Mouse (Mus musculus) kidney, postnatal 4 days (tissue): ENCODE measurements at regions not wholly inside any gene's neighbourhood (a gene's known extent, or its start where the extent isn't known, plus 50 kb on each side); places are given as distances from the start of the nearest gene placed in this dataset.

Source experiments
- DNase-seq, 2 experiments: peaks; one replicate each; pipeline ENCODE4 v3.0.0; 2021; ENCODE audit warnings: mixed read lengths in 2 of 2

- DNase-seq, result no peak
Observed at GRCm38 (mm10) chr9:15175866-15176265, 63.0 kb upstream of the Vstm5 start.

- DNase-seq, result no peak
Observed at GRCm38 (mm10) chr9:15175412-15175811, 63.4 kb upstream of the Vstm5 start.

GRCm38 (mm10) chr9:15170911-15171310 is 59.0 kb upstream of the Hephl1 start:
- peak; percentile 43 to 59 for DNase-seq

- DNase-seq, result peak in 1 of 2 experiments; percentile 11
Observed at GRCm38 (mm10) chr9:15169714-15170113, 57.8 kb upstream of the Hephl1 start.

- DNase-seq, result no peak
Observed at GRCm38 (mm10) chr9:15168961-15169360, 57.1 kb upstream of the Hephl1 start.

GRCm38 (mm10) chr9:15166896-15167295 is 55.0 kb upstream of the Hephl1 start:
- no peak for DNase-seq

GRCm38 (mm10) chr9:15166476-15166875 is 54.6 kb upstream of the Hephl1 start:
- DNase-seq, result no peak
